Mouse (Mus musculus): ENCODE measurements at regions not wholly inside any gene's neighbourhood (a gene's known extent, or its start where the extent isn't known, plus 50 kb on each side); places are given as distances from the start of the nearest gene placed in this dataset.

DNA sequence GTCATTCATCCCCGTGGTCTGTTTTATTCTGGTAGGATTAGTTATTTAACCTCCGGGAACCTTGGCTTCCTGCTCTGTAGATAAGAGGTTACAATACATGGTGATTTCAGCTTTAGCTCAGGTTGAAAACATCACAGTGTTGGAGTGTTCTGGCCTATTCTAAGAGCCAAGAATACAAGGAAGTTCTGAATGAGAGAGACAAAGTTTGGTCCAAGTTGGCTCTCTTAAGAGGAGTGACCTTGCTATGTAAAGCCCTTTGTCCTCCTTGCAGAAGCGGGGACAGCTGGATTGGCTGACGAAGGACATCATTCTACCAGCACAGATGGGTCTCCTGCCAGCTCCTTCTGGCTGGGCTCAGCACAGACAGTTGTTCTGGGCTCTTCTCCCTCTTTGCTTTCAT is 73.7 kb upstream of the Stt3b start:
- TF ChIP-seq POLR2A (IDR thresholded peaks at IDR 0.05; ENCODE audit: control insufficient read depth, low read depth, low read length) (no peak), CTCF (IDR thresholded peaks at IDR 0.05; ENCODE audit: control insufficient read depth, insufficient read depth, insufficient replicate concordance, low read depth, low read length) (no peak)
- Histone ChIP-seq H3K4me1 (ENCODE audit: control insufficient read depth, insufficient read depth, low read length) (peaks cover 12% of the 10 kb centered on the region), H3K27ac (ENCODE audit: control insufficient read depth, insufficient read depth, low read depth, low read length) (no peak overlapping the region), H3K36me3 (ENCODE audit: control insufficient read depth, insufficient read depth, low read length) (no peaks in the 10 kb centered on the region), H3K27me3 (ENCODE audit: control insufficient read depth, insufficient read depth, low read length) (no peaks in the 10 kb centered on the region), H3K4me3 (ENCODE audit: control insufficient read depth, low read depth, low read length) (no peak overlapping the region)

GRCm38 (mm10) chr9:115384345-115384744 is 74.1 kb upstream of the Stt3b start:
- H3K36me3 ChIP-seq (ENCODE audit: control insufficient read depth, insufficient read depth, low read length): no peaks in the 10 kb centered on the region
- H3K4me1 ChIP-seq (ENCODE audit: control insufficient read depth, insufficient read depth, low read length): peaks cover 12% of the 10 kb centered on the region
- no peak overlapping the region for H3K4me3 ChIP-seq (ENCODE audit: control insufficient read depth, low read depth, low read length)
- no peak for TF ChIP-seq POLR2A (IDR thresholded peaks at IDR 0.05; ENCODE audit: control insufficient read depth, low read depth, low read length)
- H3K27me3 ChIP-seq (ENCODE audit: control insufficient read depth, insufficient read depth, low read length): no peaks in the 10 kb centered on the region
- no peak overlapping the region for H3K27ac ChIP-seq (ENCODE audit: control insufficient read depth, insufficient read depth, low read depth, low read length)

DNA sequence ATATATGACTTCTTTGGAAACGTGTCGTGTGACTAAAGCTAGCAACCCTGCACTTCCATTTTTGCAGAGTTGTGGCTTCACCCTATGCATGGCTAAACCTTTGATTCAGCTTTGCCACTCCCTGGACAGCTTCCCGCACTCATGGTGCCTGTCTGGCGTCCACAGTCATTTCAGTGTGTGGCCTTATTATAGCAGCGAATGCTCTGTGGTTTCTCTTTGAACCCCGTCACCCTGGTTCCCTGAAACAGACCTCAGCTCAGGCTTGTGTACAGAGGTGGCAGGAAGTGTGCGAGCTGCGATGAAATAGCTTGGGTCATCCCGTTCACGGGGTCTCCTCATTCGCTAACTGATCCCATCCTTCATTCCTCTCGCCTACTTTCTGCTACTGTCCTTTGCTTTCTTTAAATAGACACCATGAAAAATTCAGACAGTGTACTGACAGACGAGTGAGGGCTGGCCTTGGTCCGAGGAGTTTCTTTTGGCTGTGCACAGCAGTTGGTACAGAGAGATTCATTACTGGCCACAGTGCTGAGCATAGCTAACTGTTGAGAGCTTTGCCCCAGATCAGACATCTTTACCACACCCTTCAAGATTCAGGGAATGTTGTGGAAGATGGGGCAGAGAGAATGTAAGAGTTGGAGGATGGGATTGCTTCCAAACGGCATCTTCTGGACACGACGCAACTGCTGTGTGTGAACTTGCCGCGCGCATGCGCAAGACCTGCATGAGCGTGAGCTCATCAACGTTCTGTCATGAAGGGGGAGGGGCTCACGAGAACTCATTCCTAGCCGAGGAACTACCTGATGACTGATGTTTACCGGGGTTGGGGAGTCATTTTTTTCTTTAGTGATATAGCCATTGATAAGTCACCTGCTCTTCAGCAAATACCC is 77.5 kb upstream of the Stt3b start:
- peak overlapping the region; percentile 88 for H3K4me3 ChIP-seq (ENCODE audit: control insufficient read depth, low read depth, low read length)
- H3K36me3 ChIP-seq (ENCODE audit: control insufficient read depth, insufficient read depth, low read length): no peaks in the 10 kb centered on the region
- H3K27me3 ChIP-seq (ENCODE audit: control insufficient read depth, insufficient read depth, low read length): no peaks in the 10 kb centered on the region
- peaks cover 12% of the 10 kb centered on the region for H3K4me1 ChIP-seq (ENCODE audit: control insufficient read depth, insufficient read depth, low read length)
- peak overlapping the region; percentile 96 for H3K27ac ChIP-seq (ENCODE audit: control insufficient read depth, insufficient read depth, low read depth, low read length)
- TF ChIP-seq POLR2A (IDR thresholded peaks at IDR 0.05; ENCODE audit: control insufficient read depth, low read depth, low read length) (peak; percentile 96), CTCF (IDR thresholded peaks at IDR 0.05; ENCODE audit: control insufficient read depth, insufficient read depth, insufficient replicate concordance, low read depth, low read length) (no peak)

DNA sequence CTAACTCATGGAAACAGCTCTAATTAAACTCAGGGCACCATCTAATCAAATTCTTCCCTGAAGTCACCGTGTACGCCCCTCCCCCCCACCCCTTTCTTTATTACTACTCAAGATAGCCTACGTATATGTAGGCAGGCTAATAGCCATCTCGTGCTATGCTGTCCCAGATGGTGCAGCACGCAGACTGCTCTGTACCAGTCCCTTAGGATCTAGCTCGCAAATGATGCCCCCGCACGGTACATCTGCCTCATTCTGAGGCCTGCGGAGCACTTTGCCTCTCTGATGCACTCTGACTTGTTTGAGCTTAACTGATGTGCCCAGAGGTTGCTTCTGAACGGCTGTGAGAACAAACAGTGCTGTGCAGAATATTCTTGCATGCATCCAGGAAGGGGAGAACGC is 78.1 kb upstream of the Stt3b start:
- H3K4me3 ChIP-seq (ENCODE audit: control insufficient read depth, low read depth, low read length): no peak overlapping the region
- H3K36me3 ChIP-seq (ENCODE audit: control insufficient read depth, insufficient read depth, low read length): no peaks in the 10 kb centered on the region
- H3K27me3 ChIP-seq (ENCODE audit: control insufficient read depth, insufficient read depth, low read length): no peaks in the 10 kb centered on the region
- TF ChIP-seq CTCF (IDR thresholded peaks at IDR 0.05; ENCODE audit: control insufficient read depth, insufficient read depth, insufficient replicate concordance, low read depth, low read length) (no peak), POLR2A (IDR thresholded peaks at IDR 0.05; ENCODE audit: control insufficient read depth, low read depth, low read length) (no peak)
- H3K4me1 ChIP-seq (ENCODE audit: control insufficient read depth, insufficient read depth, low read length): peaks cover 12% of the 10 kb centered on the region
- no peak overlapping the region for H3K27ac ChIP-seq (ENCODE audit: control insufficient read depth, insufficient read depth, low read depth, low read length)

- Histone ChIP-seq H3K27ac (ENCODE audit: control insufficient read depth, insufficient read depth, low read depth, low read length) (no peak overlapping the region), H3K27me3 (ENCODE audit: control insufficient read depth, insufficient read depth, low read length) (no peaks in the 10 kb centered on the region), H3K4me1 (ENCODE audit: control insufficient read depth, insufficient read depth, low read length) (peaks cover 12% of the 10 kb centered on the region), H3K36me3 (ENCODE audit: control insufficient read depth, insufficient read depth, low read length) (no peaks in the 10 kb centered on the region), H3K4me3 (ENCODE audit: control insufficient read depth, low read depth, low read length) (no peak overlapping the region)
- TF ChIP-seq POLR2A (IDR thresholded peaks at IDR 0.05; ENCODE audit: control insufficient read depth, low read depth, low read length) (no peak), CTCF (IDR thresholded peaks at IDR 0.05; ENCODE audit: control insufficient read depth, insufficient read depth, insufficient replicate concordance, low read depth, low read length) (no peak)
These were observed 78.9 kb upstream of the Stt3b start for GRCm38 (mm10) chr9:115389082-115389481.

- no peak overlapping the region for H3K27ac ChIP-seq (ENCODE audit: control insufficient read depth, insufficient read depth, low read depth, low read length)
- no peaks in the 10 kb centered on the region for H3K27me3 ChIP-seq (ENCODE audit: control insufficient read depth, insufficient read depth, low read length)
- TF ChIP-seq POLR2A (IDR thresholded peaks at IDR 0.05; ENCODE audit: control insufficient read depth, low read depth, low read length) (no peak), CTCF (IDR thresholded peaks at IDR 0.05; ENCODE audit: control insufficient read depth, insufficient read depth, insufficient replicate concordance, low read depth, low read length) (no peak)
These were observed 80.7 kb upstream of the Stt3b start for GRCm38 (mm10) chr9:115390880-115391281.

DNA sequence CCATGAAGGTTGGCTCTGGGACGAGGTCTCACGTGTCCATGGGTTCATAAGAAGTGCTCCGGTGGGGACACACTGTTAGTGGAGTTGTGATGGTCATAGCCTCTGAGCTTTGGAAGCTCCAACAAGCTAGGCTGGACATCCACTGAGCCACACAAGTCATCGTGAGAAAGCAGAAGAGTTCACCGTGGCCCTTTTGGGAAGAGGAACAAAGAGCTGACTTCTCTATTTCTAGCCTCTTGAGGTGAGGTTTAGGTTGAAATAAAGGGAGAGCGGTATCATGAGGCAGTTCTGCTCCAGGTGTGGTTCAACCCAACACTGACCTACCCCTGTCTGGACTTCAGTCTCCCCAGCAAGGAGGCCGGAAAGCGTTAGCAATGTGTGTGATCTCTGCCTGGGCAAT is 85.3 kb upstream of the Stt3b start:
- Histone ChIP-seq H3K27ac (ENCODE audit: control insufficient read depth, insufficient read depth, low read depth, low read length) (no peak overlapping the region), H3K36me3 (ENCODE audit: control insufficient read depth, insufficient read depth, low read length) (no peaks in the 10 kb centered on the region), H3K4me3 (ENCODE audit: control insufficient read depth, low read depth, low read length) (no peak overlapping the region), H3K4me1 (ENCODE audit: control insufficient read depth, insufficient read depth, low read length) (no peaks in the 10 kb centered on the region), H3K27me3 (ENCODE audit: control insufficient read depth, insufficient read depth, low read length) (no peaks in the 10 kb centered on the region)
- no peak for TF ChIP-seq POLR2A (IDR thresholded peaks at IDR 0.05; ENCODE audit: control insufficient read depth, low read depth, low read length)
- TF ChIP-seq CTCF (IDR thresholded peaks at IDR 0.05; ENCODE audit: control insufficient read depth, insufficient read depth, insufficient replicate concordance, low read depth, low read length): no peak

More at GRCm38 (mm10) chr9:115390880-115391281, 80.7 kb upstream of the Stt3b start:
- peaks cover 12% of the 10 kb centered on the region for H3K4me1 ChIP-seq (ENCODE audit: control insufficient read depth, insufficient read depth, low read length)
- H3K4me3 ChIP-seq (ENCODE audit: control insufficient read depth, low read depth, low read length): peak overlapping the region; percentile 19; the same call in 1 of the 2 replicates
- no peaks in the 10 kb centered on the region for H3K36me3 ChIP-seq (ENCODE audit: control insufficient read depth, insufficient read depth, low read length)
